ENCODE assay signal across 19 mouse cellular contexts in the genomic region with DNA sequence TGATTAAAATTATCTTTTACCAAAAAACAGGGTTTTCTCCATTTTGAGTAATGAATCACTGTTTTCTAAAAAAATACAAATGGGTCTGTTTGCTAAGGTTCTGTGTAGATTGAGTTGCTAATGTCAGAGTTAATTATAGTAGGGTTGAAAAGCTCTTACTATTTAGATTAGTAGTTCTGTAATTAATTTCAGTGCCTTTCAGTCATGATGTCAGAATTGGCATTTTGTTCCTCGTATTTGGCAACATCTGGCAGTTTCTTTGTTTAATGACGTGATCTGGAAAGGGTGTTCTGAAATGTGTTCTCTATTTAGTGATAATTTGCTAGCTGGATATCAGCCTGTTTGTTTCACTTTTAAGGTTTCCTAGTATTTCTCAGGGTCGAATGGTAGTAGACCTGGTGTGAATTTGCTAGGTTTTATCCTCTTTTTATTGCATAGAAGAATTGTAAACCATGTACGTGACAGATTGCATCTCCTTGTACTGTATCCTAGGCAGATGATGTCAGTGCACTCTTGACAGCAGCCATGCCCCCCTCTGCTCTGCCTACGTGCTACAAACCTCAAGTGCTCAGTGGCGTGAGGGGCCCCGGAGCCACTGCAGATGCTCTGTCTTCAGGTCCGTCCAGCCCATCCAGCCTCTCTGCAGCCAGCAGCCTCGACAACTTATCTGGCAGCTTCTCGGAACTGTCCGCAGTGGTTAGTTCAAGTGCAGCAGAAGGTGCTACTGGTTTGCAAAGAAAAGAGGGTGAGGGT. TPM values are rescaled to one million over a fixed set of nuclear protein-coding genes. Genes with fewer than 3 reads are reported as not detected.
DNase-seq lines count a peak whose midpoint lies in the region; ATAC-seq lines count a peak whose summit lies in the region.
"Had no signal": no experiment of that assay in that cellular context is flagged by ENCODE, and none has a peak within 500 bp of the region (broad histone marks: within the 10 kb centered on the region; RNA-seq: fewer than 3 reads in every experiment).

No protein-coding gene starts in this region.

- no peak overlapping the region for H3K9ac ChIP-seq in forebrain, embryonic 15.5 days (replicated peaks)
- H3K9ac ChIP-seq in forebrain, embryonic 11.5 days (ENCODE audit: low read length) = no peak overlapping the region
- peak overlapping the region; percentile 56 for H3K9ac ChIP-seq in heart, embryonic 13.5 days
- peak overlapping the region; percentile 10; the same call in 1 of the 2 replicates for H3K9ac ChIP-seq in heart, embryonic 14.5 days (ENCODE audit: low read length)
- H3K9ac ChIP-seq in neural tube, embryonic 15.5 days (replicated peaks) = no peak overlapping the region
- H3K9ac ChIP-seq: hindbrain, embryonic 15.5 days; lung, embryonic 15.5 days had no signal

- 62% methylated on average over 11 of the region's 11 CpGs for WGBS in forebrain, embryonic 15.5 days
- 85% methylated on average over 11 of the region's 11 CpGs for WGBS in forebrain, embryonic 11.5 days
- 44% methylated on average over 11 of the region's 11 CpGs for WGBS in heart, embryonic 13.5 days
- 30% methylated on average over 11 of the region's 11 CpGs for WGBS in heart, embryonic 14.5 days
- 76% methylated on average over 11 of the region's 11 CpGs for WGBS in neural tube, embryonic 15.5 days

- intact Hi-C loops in heart, postnatal 14 days (cut with DNase I) = no loop called here

- 0 out of 2 replicates have a peak, but pooled peaks have one; percentile 26 for ATAC-seq in forebrain, embryonic 15.5 days (replicated peaks)
- no peak for ATAC-seq in forebrain, embryonic 11.5 days (replicated peaks; ENCODE audit: low FRiP score)
- ATAC-seq in heart, embryonic 13.5 days (ENCODE audit: extremely low read depth, insufficient number of reproducible peaks, low FRiP score, low TSS enrichment) = peak; percentile 37; the same call in 1 of the 2 replicates
- peak; percentile 87 for ATAC-seq in heart, embryonic 14.5 days (ENCODE audit: insufficient number of reproducible peaks, insufficient read depth, low FRiP score, low read depth)
- ATAC-seq in neural tube, embryonic 15.5 days (ENCODE audit: low FRiP score) = no peak
- ATAC-seq: intestine, postnatal 0 days had no signal

- H3K27ac ChIP-seq in forebrain, embryonic 15.5 days (replicated peaks) = 0 out of 2 replicates have a peak overlapping the region, but pooled peaks have one; percentile 28
- H3K27ac ChIP-seq in forebrain, embryonic 11.5 days (ENCODE audit: low read depth, low read length) = no peak overlapping the region
- H3K27ac ChIP-seq in heart, embryonic 13.5 days (replicated peaks) = peak overlapping the region; percentile 81
- peak overlapping the region; percentile 60 to 76 for H3K27ac ChIP-seq in heart, embryonic 14.5 days (replicated peaks in 1 of 2; ENCODE audit: control insufficient read depth in 1 of 2, insufficient read depth in 1 of 2, low read depth in 2 of 2, low read length in 2 of 2)
- H3K27ac ChIP-seq in neural tube, embryonic 15.5 days (replicated peaks) = no peak overlapping the region
- H3K27ac ChIP-seq: hindbrain, embryonic 15.5 days; kidney, postnatal 0 days; lung, embryonic 15.5 days had no signal

- no peak overlapping the region for H3K4me2 ChIP-seq in forebrain, embryonic 15.5 days (replicated peaks)
- no peak overlapping the region for H3K4me2 ChIP-seq in forebrain, embryonic 11.5 days (ENCODE audit: low read depth, low read length, severe bottlenecking)
- H3K4me2 ChIP-seq in heart, embryonic 13.5 days = peak overlapping the region; percentile 34
- peak overlapping the region; percentile 30 for H3K4me2 ChIP-seq in heart, embryonic 14.5 days (ENCODE audit: low read length)
- H3K4me2 ChIP-seq in neural tube, embryonic 15.5 days = no peak overlapping the region
- H3K4me2 ChIP-seq: hindbrain, embryonic 15.5 days; liver, embryonic 11.5 days; lung, embryonic 15.5 days; midbrain, embryonic 11.5 days had no signal

- no peaks in the 10 kb centered on the region for H3K27me3 ChIP-seq in forebrain, embryonic 15.5 days
- no peaks in the 10 kb centered on the region for H3K27me3 ChIP-seq in forebrain, embryonic 11.5 days (ENCODE audit: control insufficient read depth, insufficient read depth, low read length)
- no peaks in the 10 kb centered on the region for H3K27me3 ChIP-seq in heart, embryonic 13.5 days (replicated peaks)
- no peaks in the 10 kb centered on the region for H3K27me3 ChIP-seq in heart, embryonic 14.5 days (ENCODE audit: control insufficient read depth, insufficient read depth, low read length)
- H3K27me3 ChIP-seq in neural tube, embryonic 15.5 days (replicated peaks) = no peaks in the 10 kb centered on the region
- H3K27me3 ChIP-seq: hindbrain, embryonic 15.5 days; lung, embryonic 15.5 days had no signal

- no peak overlapping the region for H3K4me3 ChIP-seq in forebrain, embryonic 15.5 days
- no peak overlapping the region for H3K4me3 ChIP-seq in forebrain, embryonic 11.5 days (ENCODE audit: low read depth, low read length)
- no peak overlapping the region for H3K4me3 ChIP-seq in heart, embryonic 13.5 days
- no peak overlapping the region for H3K4me3 ChIP-seq in heart, embryonic 14.5 days (ENCODE audit: control insufficient read depth in 1 of 2, insufficient read depth in 1 of 2, low read depth in 1 of 2, low read length in 2 of 2)
- no peak overlapping the region for H3K4me3 ChIP-seq in neural tube, embryonic 15.5 days (replicated peaks)
- H3K4me3 ChIP-seq: hindbrain, embryonic 15.5 days; lung, embryonic 15.5 days had no signal

- no peak for DNase-seq in forebrain, embryonic 11.5 days (ENCODE audit: low spot score)
- DNase-seq in heart, postnatal 14 days = no peak
- DNase-seq in NIH3T3 (ENCODE audit: low read depth) = peak; percentile 37
- DNase-seq in kidney, postnatal 36 days = no peak
- DNase-seq: adrenal gland, postnatal 36 days; cerebellum, adult 8-10 months; gastrocnemius, postnatal 10 days; thymus, postnatal 14 days had no signal

- H3K4me1 ChIP-seq in forebrain, embryonic 15.5 days = peaks cover 3% of the 10 kb centered on the region; the same call in 1 of the 2 replicates
- no peaks in the 10 kb centered on the region for H3K4me1 ChIP-seq in forebrain, embryonic 11.5 days (replicated peaks; ENCODE audit: control insufficient read depth, insufficient read depth, low read length)
- H3K4me1 ChIP-seq in heart, embryonic 13.5 days = peaks cover 22% of the 10 kb centered on the region
- H3K4me1 ChIP-seq in heart, embryonic 14.5 days (ENCODE audit: control insufficient read depth in 2 of 2, insufficient read depth in 2 of 2, low read length in 2 of 2) = peaks cover 2 to 14% of the 10 kb centered on the region in 2 experiments; a peak in 3 of 4 replicates
- H3K4me1 ChIP-seq in neural tube, embryonic 15.5 days = no peaks in the 10 kb centered on the region
- H3K4me1 ChIP-seq: hindbrain, embryonic 15.5 days; lung, embryonic 15.5 days had no signal

- no peaks in the 10 kb centered on the region for H3K9me3 ChIP-seq in forebrain, embryonic 15.5 days
- no peaks in the 10 kb centered on the region for H3K9me3 ChIP-seq in forebrain, embryonic 11.5 days (ENCODE audit: control insufficient read depth, low read length)
- H3K9me3 ChIP-seq in heart, embryonic 13.5 days = no peaks in the 10 kb centered on the region
- no peaks in the 10 kb centered on the region for H3K9me3 ChIP-seq in heart, embryonic 14.5 days (ENCODE audit: control insufficient read depth, low read length)
- H3K9me3 ChIP-seq in neural tube, embryonic 15.5 days (replicated peaks) = no peaks in the 10 kb centered on the region
- H3K9me3 ChIP-seq: G1E; hindbrain, embryonic 15.5 days; lung, embryonic 15.5 days had no signal

- peaks cover 84% of the 10 kb centered on the region for H3K36me3 ChIP-seq in forebrain, embryonic 15.5 days
- H3K36me3 ChIP-seq in forebrain, embryonic 11.5 days (ENCODE audit: control insufficient read depth, insufficient read depth, low read length) = peaks cover 3% of the 10 kb centered on the region; the same call in 1 of the 2 replicates
- peaks cover 91% of the 10 kb centered on the region for H3K36me3 ChIP-seq in heart, embryonic 13.5 days
- H3K36me3 ChIP-seq in heart, embryonic 14.5 days (ENCODE audit: control insufficient read depth, insufficient read depth, low read length) = peaks cover 97% of the 10 kb centered on the region
- peaks cover 83% of the 10 kb centered on the region for H3K36me3 ChIP-seq in neural tube, embryonic 15.5 days

RNA-seq across cellular contexts. Expression of a gene that starts 40.5 kb away (rescaled TPM):
- 27.2 and 33.4 TPM in 2 replicates for polyA plus RNA-seq in forebrain, embryonic 15.5 days (2015; fragmentation: Nextera tagmentation; extraction: Ambion mirVana)
- 28.6 and 29.3 TPM in 2 replicates for polyA plus RNA-seq in forebrain, embryonic 11.5 days (2014; fragmentation: Nextera tagmentation; extraction: Ambion mirVana)
- polyA plus RNA-seq in heart, embryonic 13.5 days (2015; fragmentation: Nextera tagmentation; extraction: Ambion mirVana) = 3.9 and 4.2 TPM in 2 replicates
- total RNA-seq in heart, postnatal 14 days (2021) = 1 to 10 TPM; 1.9 TPM
- 3.0 and 3.8 TPM in 2 replicates for polyA plus RNA-seq in heart, embryonic 14.5 days (2014; fragmentation: Nextera tagmentation; extraction: Ambion mirVana)
- 70.8 and 91.9 TPM in 2 replicates for polyA plus RNA-seq in neural tube, embryonic 15.5 days (2015; fragmentation: Nextera tagmentation; extraction: Ambion mirVana)

RNA-seq across cellular contexts. Expression of a gene that starts 44.9 kb away (rescaled TPM):
- polyA plus RNA-seq in forebrain, embryonic 15.5 days (2015; fragmentation: Nextera tagmentation; extraction: Ambion mirVana) = 43.0 TPM in 2 replicates
- 68.3 and 85.8 TPM in 2 replicates for polyA plus RNA-seq in forebrain, embryonic 11.5 days (2014; fragmentation: Nextera tagmentation; extraction: Ambion mirVana)
- 35.0 and 35.8 TPM in 2 replicates for polyA plus RNA-seq in heart, embryonic 13.5 days (2015; fragmentation: Nextera tagmentation; extraction: Ambion mirVana)
- total RNA-seq in heart, postnatal 14 days (2021) = 10 to 100 TPM; 89.3 to 92.3 TPM
- polyA plus RNA-seq in heart, embryonic 14.5 days (2014; fragmentation: Nextera tagmentation; extraction: Ambion mirVana) = 67.1 and 71.7 TPM in 2 replicates
- polyA plus RNA-seq in neural tube, embryonic 15.5 days (2015; fragmentation: Nextera tagmentation; extraction: Ambion mirVana) = 36.5 and 36.6 TPM in 2 replicates

RNA-seq across cellular contexts. Expression of a gene that starts 47.0 kb away (rescaled TPM):
- polyA plus RNA-seq in forebrain, embryonic 15.5 days (2015; fragmentation: Nextera tagmentation; extraction: Ambion mirVana) = 10.4 and 11.3 TPM in 2 replicates
- polyA plus RNA-seq in forebrain, embryonic 11.5 days (2014; fragmentation: Nextera tagmentation; extraction: Ambion mirVana) = 23.3 and 23.8 TPM in 2 replicates
- polyA plus RNA-seq in heart, embryonic 13.5 days (2015; fragmentation: Nextera tagmentation; extraction: Ambion mirVana) = 6.5 and 6.9 TPM in 2 replicates
- 10 to 100 TPM; 12.9 to 13.4 TPM for total RNA-seq in heart, postnatal 14 days (2021)
- 11.0 and 11.3 TPM in 2 replicates for polyA plus RNA-seq in heart, embryonic 14.5 days (2014; fragmentation: Nextera tagmentation; extraction: Ambion mirVana)
- polyA plus RNA-seq in neural tube, embryonic 15.5 days (2015; fragmentation: Nextera tagmentation; extraction: Ambion mirVana) = 7.6 and 8.1 TPM in 2 replicates

Comparison
In these comparisons a context has a peak if more than half of its experiments do, and no peak if none do; other contexts are left out.
1. ATAC-seq: peak in forebrain, embryonic 15.5 days (single experiment), heart, embryonic 13.5 days (single experiment) and heart, embryonic 14.5 days (single experiment); none in forebrain, embryonic 11.5 days (single experiment) and neural tube, embryonic 15.5 days (single experiment).
2. H3K27ac ChIP-seq: peak in forebrain, embryonic 15.5 days (single experiment), heart, embryonic 13.5 days (single experiment) and heart, embryonic 14.5 days (2 of 2); none in forebrain, embryonic 11.5 days (single experiment) and neural tube, embryonic 15.5 days (single experiment).
3. H3K4me2 ChIP-seq: peak in heart, embryonic 13.5 days (single experiment) and heart, embryonic 14.5 days (single experiment); none in forebrain, embryonic 15.5 days (single experiment), forebrain, embryonic 11.5 days (single experiment) and neural tube, embryonic 15.5 days (single experiment).
4. H3K9ac ChIP-seq: peak in heart, embryonic 13.5 days (single experiment) and heart, embryonic 14.5 days (single experiment); none in forebrain, embryonic 15.5 days (single experiment), forebrain, embryonic 11.5 days (single experiment) and neural tube, embryonic 15.5 days (single experiment).